Mouse (Mus musculus) liver, embryonic 14.5 days (tissue): Measurements from ENCODE around the gene Cfap45. TPM values are rescaled to one million over a fixed set of nuclear protein-coding genes. Genes with fewer than 3 reads are reported as not detected.

Experiments
- ATAC-seq: fragments of 200-750 bp; cut with Nextera tagmentation; 2 replicates; pipeline ENCODE4 v1.8.0; 2017; ENCODE audit warnings: moderate number of reproducible peaks, mild to moderate bottlenecking, moderate library complexity; ENCODE audit not compliant: insufficient read depth
- DNase-seq, 3 experiments: peaks; one replicate each; pipeline ENCODE4 v3.0.0-alpha.2; 2012 to 2013; ENCODE audit warnings: low read depth in 3 of 3, low spot score in 3 of 3
- H3K27ac ChIP-seq: fragments of 300-500 bp; sonication (generic); 2 replicates; pipeline ENCODE4 v1.5.1; 2014; ENCODE audit warnings: moderate library complexity, mild to moderate bottlenecking, control low read depth, inconsistent platforms
- H3K27me3 ChIP-seq: fragments of 300-500 bp; sonication (generic); 2 replicates; pipeline ENCODE4 v1.6.1; 2014; ENCODE audit warnings: mild to moderate bottlenecking, low read length, moderate library complexity; ENCODE audit not compliant: control insufficient read depth, insufficient read depth
- H3K36me3 ChIP-seq: fragments of 300-500 bp; sonication (generic); replicated peaks from 2 replicates; pipeline ENCODE4 v1.6.1; 2014; ENCODE audit warnings: low read depth; ENCODE audit not compliant: control insufficient read depth, insufficient read depth
- H3K4me1 ChIP-seq, 2 experiments: fragments of 200-500 bp in 1 of 2; fragments of 300-500 bp in 1 of 2; sonication (generic) in 1 of 2; replicated peaks; 2 replicates each; pipeline ENCODE4 v1.6.1; 2012 to 2014; ENCODE audit warnings: antibody characterized with exemption in 1 of 2, inconsistent platforms in 1 of 2, low read length in 1 of 2; ENCODE audit not compliant: control insufficient read depth in 2 of 2, insufficient read depth in 2 of 2
- H3K4me2 ChIP-seq: fragments of 300-500 bp; sonication (generic); 2 replicates; pipeline ENCODE4 v1.6.1; 2014; ENCODE audit warnings: low read depth, mild to moderate bottlenecking, control low read depth, moderate library complexity
- H3K4me3 ChIP-seq, 2 experiments: fragments of 200-500 bp in 1 of 2; fragments of 300-500 bp in 1 of 2; sonication (generic) in 1 of 2; 2 replicates each; pipeline ENCODE4 v1.5.1; 2012 to 2014; ENCODE audit warnings: low read depth in 2 of 2, low read length in 2 of 2, mild to moderate bottlenecking in 2 of 2, control low read depth in 1 of 2, inconsistent platforms in 1 of 2, moderate library complexity in 1 of 2; ENCODE audit not compliant: insufficient read depth in 1 of 2
- H3K9ac ChIP-seq: fragments of 300-500 bp; sonication (generic); replicated peaks from 2 replicates; pipeline ENCODE4 v1.6.1; 2014; ENCODE audit warnings: mild to moderate bottlenecking, control low read depth, moderate library complexity
- H3K9me3 ChIP-seq: fragments of 300-500 bp; sonication (generic); 2 replicates; pipeline ENCODE4 v1.6.1; 2016; ENCODE audit warnings: low read length, mixed read lengths; ENCODE audit not compliant: control insufficient read depth
- CTCF ChIP-seq: IDR thresholded peaks from 2 replicates; pipeline ENCODE4 v1.5.1; 2016; ENCODE audit warnings: antibody characterized with exemption, low read depth, control low read depth
- EP300 ChIP-seq: IDR thresholded peaks from 2 replicates; pipeline ENCODE4 v1.6.1; 2016; ENCODE audit warnings: antibody characterized with exemption, low read depth
- WGBS: fragments of 180-500 bp; shearing (Covaris S2); extraction: QIAGEN DNeasy Blood & Tissue Kit; methylation state at CpG from one replicate; pipeline ENCODE4 v1.1.7; 2014; ENCODE audit not compliant: insufficient replicate concordance; 5-methylcytosine and 5-hydroxymethylcytosine counted together
- polyA plus RNA-seq, 2 experiments: library from polyadenylated mRNA; depleted of rRNA in 1 of 2; stranded (reverse) in 1 of 2; unstranded in 1 of 2; fragments of >200 nt; fragmentation: Nextera tagmentation in 1 of 2; extraction: Ambion mirVana in 1 of 2; gene quantifications; 2 replicates each; pipeline versions ENCODE4 v1.2.1 to v1.2.3; 2012 to 2014

Cfap45 gene
- polyA plus RNA-seq, 2 experiments = 0.22 to 0.28 TPM

GRCm38 (mm10) chr1:172585026-172585425 is 64.4 kb downstream of the Cfap45 start:
- no peak for ATAC-seq
- TF ChIP-seq EP300 (no peak), CTCF (no peak)
- 45% methylated on average over 4 of the region's 4 CpGs for WGBS
- no peak overlapping the region for H3K4me3 ChIP-seq
- no peaks in the 10 kb centered on the region for H3K9me3 ChIP-seq
- H3K9ac ChIP-seq = no peak overlapping the region
- no peaks in the 10 kb centered on the region for H3K27me3 ChIP-seq
- no peak overlapping the region for H3K4me2 ChIP-seq
- H3K27ac ChIP-seq = no peak overlapping the region
- no peaks in the 10 kb centered on the region for H3K36me3 ChIP-seq
- DNase-seq = no peak
- no peaks in the 10 kb centered on the region for H3K4me1 ChIP-seq

DNA sequence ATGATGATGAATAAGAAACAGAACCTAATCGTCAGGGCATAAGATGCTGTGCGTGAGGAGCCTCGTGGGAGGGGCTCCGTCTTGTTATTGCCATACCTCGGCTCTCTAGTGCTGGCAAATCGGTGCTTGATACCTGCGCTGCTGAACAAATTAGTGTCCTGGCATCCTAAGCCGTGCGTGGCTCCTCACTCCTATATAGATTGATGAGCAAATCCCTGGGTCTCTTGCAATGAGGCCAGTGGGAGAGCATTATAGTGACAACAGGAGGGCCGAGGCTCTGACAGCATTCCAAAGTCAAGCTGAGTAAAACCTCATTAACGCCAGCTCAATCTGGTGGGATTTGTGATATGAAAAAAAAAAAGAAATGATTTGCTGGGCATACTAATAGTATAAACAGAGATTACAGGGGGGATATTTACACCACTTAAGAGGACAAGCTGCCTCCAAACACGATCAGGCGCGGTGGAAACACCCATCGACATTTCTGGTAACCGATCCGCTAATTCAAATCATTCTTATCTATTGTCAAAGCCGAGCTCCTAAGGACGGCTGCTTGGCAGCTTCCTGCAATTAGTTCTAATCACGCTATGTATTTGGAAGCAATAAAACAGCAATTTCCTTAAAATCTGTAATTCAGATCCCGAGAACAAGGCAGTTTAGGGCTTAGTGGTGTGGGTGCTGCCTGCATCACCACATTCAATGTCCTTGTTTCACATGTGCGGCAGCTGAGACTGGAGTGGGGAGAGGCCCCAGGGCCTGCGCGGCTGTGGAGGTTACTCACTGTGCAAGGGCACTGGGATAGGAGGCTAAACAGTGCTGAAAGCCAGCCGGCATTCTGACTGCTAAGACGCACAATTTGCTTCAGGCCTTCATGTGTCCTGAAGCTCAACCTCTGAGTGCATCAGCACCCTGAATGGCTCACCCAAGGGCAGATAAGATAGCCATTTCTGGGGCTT is 65.3 kb downstream of the Cfap45 start:
- Histone ChIP-seq H3K9me3 (no peaks in the 10 kb centered on the region), H3K36me3 (no peaks in the 10 kb centered on the region), H3K27me3 (no peaks in the 10 kb centered on the region), H3K9ac (no peak overlapping the region), H3K4me2 (no peak overlapping the region), H3K27ac (no peak overlapping the region), H3K4me1 (no peaks in the 10 kb centered on the region), H3K4me3 (no peak overlapping the region)
- 40% methylated on average over 26 of the region's 26 CpGs for WGBS
- ATAC-seq = no peak
- DNase-seq = no peak
- TF ChIP-seq CTCF (no peak), EP300 (no peak)

DNA sequence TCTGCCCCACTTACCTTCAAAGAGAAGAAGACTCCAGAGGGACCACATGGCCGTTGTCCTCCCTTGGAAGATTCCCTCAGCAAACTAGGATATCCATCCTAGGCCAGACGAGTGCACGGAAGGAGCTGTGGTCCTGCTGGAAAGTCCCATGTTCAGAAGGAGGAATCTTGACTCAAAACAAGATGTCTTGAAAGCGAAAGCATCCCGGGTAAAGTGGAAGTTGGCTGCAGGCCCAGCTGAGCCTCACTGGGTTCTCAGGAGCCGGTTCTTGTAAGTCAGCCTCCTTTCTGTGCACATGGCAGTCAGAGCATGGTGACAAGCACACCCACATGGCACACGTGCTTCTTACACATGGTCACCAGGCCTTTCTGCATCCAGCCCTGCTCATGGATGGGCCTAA is 69.8 kb downstream of the Cfap45 start, which contains the start of gene Slamf8:
Slamf8 (minus strand) TSS at position 184 of the 400 bp plus-strand sequence.
- Histone ChIP-seq H3K27me3 (no peaks in the 10 kb centered on the region), H3K4me2 (no peak within 1 kb of the TSS), H3K4me3 (no peak within 1 kb of the TSS), H3K9me3 (no peaks in the 10 kb centered on the region), H3K27ac (no peak within 1 kb of the TSS), H3K36me3 (no peaks in the 10 kb centered on the region), H3K4me1 (no peaks in the 10 kb centered on the region), H3K9ac (no peak within 1 kb of the TSS)
- no peak for TF ChIP-seq CTCF
- no peak for TF ChIP-seq EP300
- DNase-seq (no peak), ATAC-seq (no peak)
- WGBS = 55% methylated on average over 7 of the region's 7 CpGs

DNA sequence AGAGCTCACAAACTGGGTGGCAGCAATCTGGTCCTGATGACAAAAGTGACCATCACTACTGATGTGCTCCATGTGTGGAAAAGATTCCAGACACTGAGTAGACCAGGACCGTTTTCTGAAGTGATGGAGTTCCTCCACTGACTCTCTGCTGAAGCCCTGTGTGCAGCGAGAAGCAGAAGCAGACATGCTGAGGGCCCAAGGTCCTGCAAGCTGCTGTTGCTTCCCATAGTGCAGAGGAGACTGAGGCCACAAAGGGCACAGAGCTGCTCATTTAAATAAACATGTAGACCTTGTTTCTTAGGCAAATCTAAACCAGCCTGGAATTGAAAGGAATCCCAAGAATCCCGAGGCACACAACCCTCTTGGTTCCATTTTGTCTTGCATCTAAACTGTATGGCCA is 72.7 kb downstream of the Cfap45 start:
- DNase-seq (no peak), ATAC-seq (no peak)
- Histone ChIP-seq H3K9ac (no peak overlapping the region), H3K4me3 (no peak overlapping the region), H3K9me3 (no peaks in the 10 kb centered on the region), H3K27me3 (no peaks in the 10 kb centered on the region), H3K36me3 (no peaks in the 10 kb centered on the region), H3K4me2 (no peak overlapping the region), H3K4me1 (no peaks in the 10 kb centered on the region), H3K27ac (no peak overlapping the region)
- 38% methylated on average over 3 of the region's 3 CpGs for WGBS
- TF ChIP-seq CTCF (no peak), EP300 (no peak)

DNA sequence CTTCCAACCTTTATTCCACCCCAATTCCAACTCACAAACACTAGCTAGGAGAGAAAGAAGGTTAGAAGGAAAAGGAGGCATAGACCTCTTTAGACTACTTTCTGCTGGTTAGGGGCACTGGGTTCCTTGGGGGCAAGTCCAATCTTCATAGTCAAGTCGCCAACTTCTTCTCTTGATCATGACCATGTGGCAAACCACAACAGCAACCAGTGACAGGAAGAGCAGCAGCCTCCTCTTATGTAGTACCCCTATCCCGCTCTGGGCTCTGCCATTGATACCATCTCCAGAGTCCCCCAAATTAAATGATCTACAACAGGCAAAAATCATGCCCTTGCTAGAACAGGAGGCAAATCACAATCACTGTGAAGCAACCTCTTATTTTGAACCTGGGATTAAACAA is 73.4 kb downstream of the Cfap45 start:
- WGBS = 25% methylated on average over 2 of the region's 2 CpGs
- no peak for TF ChIP-seq CTCF
- TF ChIP-seq EP300 = no peak
- no peaks in the 10 kb centered on the region for H3K9me3 ChIP-seq

More for the DNA sequence above, 73.4 kb downstream of the Cfap45 start:
- H3K36me3 ChIP-seq = no peaks in the 10 kb centered on the region
- ATAC-seq (no peak), DNase-seq (no peak)
- H3K9ac ChIP-seq = no peak overlapping the region
- no peak overlapping the region for H3K4me2 ChIP-seq
- H3K27me3 ChIP-seq = no peaks in the 10 kb centered on the region
- no peak overlapping the region for H3K27ac ChIP-seq
- H3K4me3 ChIP-seq = no peak overlapping the region
- H3K4me1 ChIP-seq = no peaks in the 10 kb centered on the region
